Mouse (Mus musculus): Measurements from ENCODE around the gene Gpr89.

Gpr89 gene

DNA sequence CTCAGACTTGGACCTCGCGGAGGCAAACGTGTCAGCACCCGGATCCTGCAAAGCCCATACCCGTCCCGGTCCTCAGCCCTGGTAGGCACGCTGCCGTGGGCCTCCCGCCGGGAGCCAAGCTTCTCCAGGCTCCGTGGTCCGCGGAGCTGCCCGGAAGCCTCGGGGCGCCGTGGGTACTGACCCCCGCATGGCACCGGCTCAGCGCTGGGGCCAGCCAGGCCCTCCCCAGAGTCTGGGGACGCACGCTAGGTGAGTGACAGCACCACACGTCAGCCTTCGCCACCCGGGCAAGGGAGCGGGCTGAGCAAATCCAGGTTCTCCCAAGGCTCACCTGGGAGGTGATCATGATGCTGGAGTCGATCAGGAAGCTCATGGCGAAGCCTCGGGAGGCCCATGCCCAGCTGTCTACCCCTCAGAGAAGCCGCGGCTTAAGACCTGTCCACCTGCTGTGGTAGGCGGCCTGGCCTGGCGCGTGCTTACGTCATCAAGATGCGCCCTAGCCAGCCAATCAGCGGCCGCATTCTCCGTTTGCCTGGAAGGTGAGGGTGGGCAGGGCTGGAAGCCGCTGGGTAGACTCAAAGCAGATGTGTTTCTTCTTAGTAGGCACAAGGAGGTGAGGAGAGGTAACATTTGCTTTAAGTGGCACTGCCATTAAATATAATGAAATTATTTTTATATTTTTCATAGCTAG is at the start of gene Gpr89:
Gene Gpr89, minus strand, starts transcription at position 496 of the 691 bp plus-strand sequence.
- ChIA-PET POLR2A (interaction anchor here in 2 of 4 experiments (0.8 to 1.9 kb wide), 17 partner anchors 8 to 328 kb away, joined by 3 to 8 read pairs (median 3); partner anchors contain the start of genes Rbm8a (in 2 of the 2) and Gm16253 (in 1 of the 2)), CTCF (no interaction called here)

DNA sequence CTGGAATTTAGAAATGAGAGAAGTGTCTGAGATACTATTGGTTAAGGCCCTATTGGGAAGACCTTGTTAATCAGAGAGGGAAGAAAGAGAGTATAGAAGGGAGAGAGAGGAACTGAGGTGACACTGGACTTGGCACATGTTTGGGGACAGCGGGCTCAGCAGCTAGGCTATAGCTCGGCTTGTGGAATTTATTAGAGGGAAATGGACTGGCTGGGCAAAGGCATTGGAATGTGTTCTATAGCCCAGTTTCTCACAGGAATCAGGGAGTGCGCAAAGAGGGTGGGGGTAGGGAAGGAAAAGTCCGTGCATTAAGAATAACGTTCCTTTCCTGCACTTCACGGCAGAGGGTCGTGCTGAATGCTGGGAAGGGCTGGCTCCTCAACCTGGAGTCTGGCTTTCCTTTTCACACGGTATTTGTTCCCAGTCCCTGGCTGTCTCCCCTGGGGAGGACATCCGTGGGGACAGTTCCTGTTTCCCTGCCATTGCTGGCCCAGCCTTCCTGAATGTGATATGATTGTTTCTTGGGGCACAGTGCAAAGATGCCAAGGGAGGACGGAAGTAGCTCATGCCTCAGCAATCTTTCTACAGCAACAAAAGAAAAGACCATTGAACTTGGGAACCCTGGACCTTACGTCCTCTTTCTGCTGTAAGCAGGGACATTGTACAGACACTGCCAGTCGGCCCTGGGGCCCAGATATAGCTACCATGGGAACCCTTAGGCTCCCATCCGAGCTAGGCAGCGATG is 48.5 kb upstream of the Gpr89 start:
- ChIA-PET POLR2A (interaction anchor here in 1 of 4 experiments (1.4 kb wide), 1 partner anchor 10 kb away, joined by 5 read pairs; no protein-coding TSS in a partner anchor), CTCF (no interaction called here)

DNA sequence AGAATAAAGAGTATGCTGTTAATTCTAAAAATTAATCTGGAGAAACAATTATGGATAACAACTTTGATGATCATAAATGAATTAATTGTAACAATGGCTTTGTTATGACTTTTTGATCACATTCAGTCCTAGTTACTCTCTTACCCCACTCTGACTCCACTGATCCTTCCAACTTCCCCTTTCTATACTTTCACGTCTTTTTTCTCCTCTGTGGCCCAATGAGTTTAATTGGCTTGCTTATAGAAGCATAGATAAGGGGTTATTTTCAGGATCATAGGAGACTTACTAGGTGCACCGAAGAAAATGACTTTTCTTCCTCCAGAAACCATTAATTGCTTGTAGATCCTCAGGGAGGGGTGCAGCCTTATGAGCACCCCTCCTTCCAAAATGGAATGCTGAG is 37.6 kb upstream of the Gpr89 start:
- CTCF ChIA-PET, result no interaction called here
- POLR2A ChIA-PET, result no interaction called here

DNA sequence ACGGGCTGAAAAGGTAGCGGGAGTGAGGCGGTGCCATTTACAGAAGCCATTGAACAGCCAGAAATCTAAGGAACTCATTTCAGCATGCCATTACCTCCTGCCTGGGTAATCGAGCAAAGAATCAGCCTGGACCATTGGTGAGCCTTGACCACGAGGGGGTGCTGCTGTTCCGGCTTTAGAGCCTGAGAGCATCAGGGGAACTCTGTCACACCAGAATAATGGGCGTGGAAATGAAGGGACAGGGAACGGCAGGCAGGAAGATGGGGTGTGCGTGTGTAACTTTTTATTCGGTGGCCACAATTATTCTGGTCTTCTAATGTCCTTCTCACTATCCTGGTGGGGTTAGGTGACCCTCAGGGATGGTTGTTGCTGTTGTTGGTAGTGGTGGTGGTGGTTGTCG is 33.6 kb upstream of the Gpr89 start:
- CTCF ChIA-PET, result interaction anchor here in 1 of 4 experiments (0.6 to 1.1 kb wide), 2 partner anchors 454 kb away, joined by 3 read pairs; no protein-coding TSS in a partner anchor
- POLR2A ChIA-PET, result no interaction called here

DNA sequence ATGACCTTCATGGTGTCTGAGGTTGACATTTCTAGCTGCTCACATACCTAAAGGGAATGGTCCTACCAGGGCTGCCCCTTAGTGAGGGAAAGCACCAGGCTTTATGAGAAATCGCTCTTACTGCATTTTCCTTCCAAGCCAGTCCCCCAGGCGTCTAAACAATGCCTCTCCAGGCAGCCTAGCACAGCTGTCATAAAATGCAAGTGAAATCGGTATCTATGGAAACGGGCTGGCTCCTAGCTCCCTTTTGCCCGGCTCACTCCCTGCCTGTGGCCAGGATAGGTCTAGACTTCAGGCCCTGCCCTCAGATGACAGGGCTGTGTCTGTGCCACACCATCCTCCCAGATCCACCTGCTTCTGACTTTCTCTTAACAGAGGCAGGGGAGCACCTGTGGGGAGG is 32.5 kb upstream of the Gpr89 start:
- ChIA-PET POLR2A (interaction anchor here in 1 of 4 experiments (0.6 to 1.5 kb wide), 2 partner anchors 12 to 185 kb away, joined by 3 to 4 read pairs; partner anchors contain the start of gene Gja8), CTCF (interaction anchor here (0.5 to 2.3 kb wide), 14 partner anchors 91 to 1636 kb away, joined by 3 to 14 read pairs (median 3); no protein-coding TSS in a partner anchor)

DNA sequence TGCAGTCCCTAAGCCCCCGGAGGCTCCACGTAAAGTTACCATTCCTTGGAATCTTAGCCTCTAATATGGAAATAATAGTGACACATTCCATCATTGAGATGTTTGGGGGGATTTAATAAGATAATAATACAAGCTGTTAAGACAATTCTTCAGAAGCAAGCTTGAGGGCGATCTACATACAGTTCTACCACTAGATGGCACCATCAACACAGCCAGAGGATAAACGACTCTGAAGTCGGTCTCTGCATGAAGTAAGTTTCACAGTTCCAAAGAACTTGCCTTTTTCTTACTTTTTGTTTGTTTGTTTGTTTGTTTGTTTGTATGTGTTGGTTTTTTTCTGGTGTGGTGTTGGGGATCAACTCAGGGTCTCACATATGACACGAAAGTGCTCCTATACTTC is 31.1 kb upstream of the Gpr89 start:
- POLR2A ChIA-PET, result interaction anchor here in 2 of 4 experiments (0.5 to 1.5 kb wide), 3 partner anchors 10 to 1106 kb away, joined by 3 to 4 read pairs (median 3); partner anchors contain the start of gene Gja8 (in 1 of the 2)
- CTCF ChIA-PET, result interaction anchor here (0.6 to 2.3 kb wide), 60 partner anchors 8 to 778 kb away, joined by 3 to 12 read pairs (median 4); partner anchors contain the start of genes Bcl9 (in 1 of the 4), Polr3c (in 1 of the 4) and Rnf115 (in 1 of the 4)

DNA sequence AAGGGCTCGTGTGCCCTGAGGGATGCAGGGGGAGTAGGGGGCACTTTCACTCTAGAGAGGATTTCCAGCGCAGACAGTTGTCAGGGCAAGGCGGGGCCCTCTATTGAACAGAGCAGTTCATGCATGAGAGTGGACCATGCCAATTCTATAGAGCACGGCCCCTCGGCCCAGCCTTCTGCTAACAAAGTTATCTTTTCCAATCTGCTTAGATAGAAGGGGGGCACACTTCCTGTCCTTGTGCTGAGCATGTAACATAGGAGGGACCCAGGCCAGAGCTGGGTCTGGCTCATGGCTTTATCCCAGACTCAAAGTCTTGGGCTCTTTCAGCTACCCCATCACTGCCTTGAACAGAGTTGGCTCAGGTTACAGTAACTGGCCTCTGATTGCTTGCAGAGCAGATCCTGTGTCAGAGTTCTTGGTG is 26.1 kb upstream of the Gpr89 start:
- ChIA-PET CTCF (interaction anchor here in 1 of 4 experiments (0.6 kb wide), 1 partner anchor 260 kb away, joined by 5 read pairs; no protein-coding TSS in a partner anchor), POLR2A (interaction anchor here in 1 of 4 experiments (1.0 kb wide), 1 partner anchor 229 kb away, joined by 3 read pairs; no protein-coding TSS in a partner anchor)

DNA sequence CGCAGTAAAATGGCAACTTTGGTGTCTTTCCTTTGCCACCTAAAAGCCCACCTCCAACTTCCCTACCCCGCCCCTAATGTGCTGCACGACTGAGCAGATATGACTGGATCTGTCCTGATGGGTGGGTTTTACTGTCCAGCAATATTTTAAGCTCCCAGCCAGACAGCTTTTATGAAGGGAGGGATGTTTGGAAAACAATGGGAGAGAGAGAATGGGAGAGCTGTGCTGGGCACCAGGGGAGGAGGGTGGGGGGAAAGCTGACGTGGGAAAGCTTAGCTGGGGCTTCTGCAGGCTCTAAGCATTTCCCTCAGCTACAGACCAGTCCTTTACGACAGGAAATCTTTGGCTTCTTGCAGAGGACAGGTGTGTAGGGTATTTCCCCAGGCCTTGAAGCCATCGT is 20.8 kb upstream of the Gpr89 start, which contains the start of gene Gja8:
Gene Gja8, minus strand, starts transcription at position 101 of the 400 bp plus-strand sequence.
- ChIA-PET CTCF (interaction anchor here in 1 of 4 experiments (0.6 kb wide), 1 partner anchor 848 kb away, joined by 3 read pairs; no protein-coding TSS in a partner anchor), POLR2A (interaction anchor here in 1 of 4 experiments (0.9 kb wide), 1 partner anchor 11 kb away, joined by 4 read pairs; no protein-coding TSS in a partner anchor)

DNA sequence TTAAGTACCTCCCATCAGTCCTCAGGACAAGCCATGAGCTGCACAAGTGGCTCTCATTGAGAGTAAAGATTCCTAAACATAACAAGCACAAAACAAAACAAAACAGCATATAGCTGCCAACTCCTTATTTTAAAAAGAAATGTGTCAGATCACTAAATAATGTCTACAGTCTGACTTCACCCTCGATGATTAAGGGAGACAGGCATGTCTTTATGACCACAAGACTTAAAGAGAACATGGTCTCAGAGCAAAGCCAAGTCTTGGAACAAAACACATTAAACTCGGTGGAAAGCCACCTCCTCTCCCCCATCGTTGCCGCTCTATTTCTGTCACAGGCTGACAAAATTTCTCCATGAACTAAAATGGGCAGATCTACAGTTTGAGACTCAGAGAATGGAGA is 19.5 kb upstream of the Gpr89 start:
- CTCF ChIA-PET, result interaction anchor here in 1 of 4 experiments (0.6 to 1.0 kb wide), 2 partner anchors 11 to 470 kb away, joined by 3 to 9 read pairs; no protein-coding TSS in a partner anchor
- POLR2A ChIA-PET, result interaction anchor here in 1 of 4 experiments (1.0 kb wide), 1 partner anchor 20 kb away, joined by 3 read pairs; the partner anchor contains the start of gene Gpr89

DNA sequence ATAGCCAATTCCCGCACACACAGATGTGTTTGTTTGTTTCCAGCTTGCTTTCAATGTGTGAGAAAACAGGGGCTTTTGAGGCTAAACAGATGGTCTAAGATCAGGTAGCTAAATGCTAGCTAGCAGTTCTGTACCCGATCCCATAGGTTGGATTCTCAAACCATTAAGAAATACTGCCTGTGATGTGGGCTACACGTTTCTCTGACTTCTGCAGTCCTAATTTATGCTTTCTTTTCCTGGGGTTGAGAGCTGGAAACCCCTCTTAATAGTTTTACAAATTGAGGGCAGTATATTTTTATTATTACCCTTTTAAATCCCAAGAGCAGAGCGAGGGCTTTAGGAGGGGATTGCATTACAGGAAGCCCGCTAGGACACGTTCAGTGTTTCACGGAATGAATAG is 15.8 kb upstream of the Gpr89 start:
- POLR2A ChIA-PET, result interaction anchor here in 1 of 4 experiments (1.1 kb wide), 1 partner anchor 107 kb away, joined by 3 read pairs; no protein-coding TSS in a partner anchor
- CTCF ChIA-PET, result interaction anchor here in 1 of 4 experiments (0.9 kb wide), 1 partner anchor 108 kb away, joined by 3 read pairs; no protein-coding TSS in a partner anchor

DNA sequence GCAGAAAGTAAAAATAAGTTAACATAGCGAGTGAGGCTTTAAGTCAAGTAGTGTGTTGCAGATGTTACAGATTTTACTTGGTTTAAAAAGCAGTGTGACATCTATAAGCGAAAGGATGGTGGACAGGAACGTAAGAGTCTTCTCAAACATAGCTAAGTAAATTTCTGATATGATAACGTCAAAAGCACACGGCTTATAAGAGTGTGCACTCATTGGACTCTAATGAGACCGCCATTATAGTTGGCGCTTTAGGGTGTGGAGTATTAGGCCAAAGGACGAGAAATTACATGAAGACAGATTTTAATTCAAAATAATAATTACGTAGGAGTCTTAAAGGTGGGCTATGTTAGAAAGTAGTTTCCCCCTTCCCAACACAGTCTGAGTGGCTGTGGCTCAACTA is 446 bp upstream of the Gpr89 start:
- POLR2A ChIA-PET, result interaction anchor here in 3 of 4 experiments (0.8 to 1.9 kb wide), 15 partner anchors 8 to 276 kb away, joined by 3 to 8 read pairs (median 4); partner anchors contain the start of gene Rbm8a (in 2 of the 3)
- CTCF ChIA-PET, result no interaction called here

DNA sequence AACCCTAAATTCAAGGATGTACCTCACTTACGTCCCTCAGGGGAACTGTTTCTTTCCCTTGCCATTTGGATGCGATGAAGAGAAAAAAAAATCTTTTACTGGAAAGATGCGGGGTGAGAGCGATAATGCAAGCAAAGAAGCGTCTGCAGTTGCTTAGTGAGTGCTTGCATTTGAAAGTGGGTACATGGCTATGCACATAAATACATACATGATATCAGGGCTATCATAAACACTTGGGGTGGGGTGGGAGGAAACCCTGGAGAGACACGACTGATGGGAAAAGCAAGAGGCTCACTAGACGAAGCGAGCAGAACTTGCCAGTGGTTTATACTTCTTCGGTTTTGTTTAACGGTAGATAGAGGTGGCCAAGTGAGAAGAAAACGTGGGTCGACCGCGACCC is 753 bp downstream of the Gpr89 start, which contains the start of gene Gja5:
Gene Gja5, plus strand, starts transcription at position 301 of the 400 bp plus-strand sequence.
- CTCF ChIA-PET, result no interaction called here
- POLR2A ChIA-PET, result interaction anchor here in 2 of 4 experiments (0.9 to 1.9 kb wide), 12 partner anchors 8 to 327 kb away, joined by 3 to 8 read pairs (median 3); partner anchors contain the start of genes Gm16253 (in 1 of the 2) and Rbm8a (in 1 of the 2)

DNA sequence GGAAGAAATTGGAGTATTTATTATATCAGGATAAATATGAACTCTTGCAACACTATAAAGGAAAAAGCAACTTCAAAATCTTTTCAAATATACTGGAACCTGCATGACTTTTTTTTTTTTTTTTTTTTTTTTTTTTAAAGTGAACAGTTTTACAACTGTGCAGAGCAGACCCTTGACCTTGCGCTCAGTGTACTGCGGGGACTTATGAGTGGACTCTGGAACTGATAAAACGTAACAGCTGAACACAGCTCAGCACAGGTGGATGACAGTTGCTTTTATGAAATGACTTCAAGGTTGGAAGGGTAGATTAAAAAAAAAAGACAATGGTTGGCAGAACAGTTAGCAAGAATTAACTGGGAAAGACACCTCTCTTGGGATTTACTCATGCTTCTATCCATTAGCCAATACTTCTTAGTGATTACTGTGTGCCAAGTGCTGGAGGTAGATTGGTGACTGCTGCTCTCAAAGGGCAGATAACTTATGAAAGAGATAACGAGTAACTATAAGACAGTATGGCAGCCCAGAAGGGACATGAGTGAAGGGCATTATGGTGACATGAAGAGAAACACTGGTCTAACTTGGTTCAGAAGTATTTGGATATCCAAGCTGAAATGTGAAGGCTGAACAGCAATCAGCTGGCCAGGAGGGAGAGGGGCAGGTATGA is 2.7 kb downstream of the Gpr89 start:
- POLR2A ChIA-PET, result interaction anchor here in 1 of 4 experiments (0.7 kb wide), 1 partner anchor 173 kb away, joined by 4 read pairs; no protein-coding TSS in a partner anchor

DNA sequence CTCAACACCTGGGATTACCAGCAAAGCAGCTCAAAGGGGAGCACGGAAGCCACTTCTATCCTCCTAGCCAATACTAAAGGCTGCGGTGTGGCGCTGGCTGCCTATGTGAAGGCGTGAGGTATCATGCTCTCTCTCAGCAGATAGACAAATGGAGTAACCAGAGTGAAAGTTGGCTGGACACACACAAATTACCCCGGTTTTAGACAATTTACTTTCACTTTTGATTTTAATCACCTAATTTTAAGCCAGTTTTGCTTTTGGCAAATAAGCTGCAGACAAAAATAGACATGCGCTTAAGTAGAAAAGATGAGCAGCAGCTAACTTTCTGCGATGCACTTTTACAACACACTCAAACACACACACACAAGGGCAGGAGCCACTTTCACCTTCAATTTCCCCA is 21.5 kb downstream of the Gpr89 start:
- CTCF ChIA-PET, result interaction anchor here in 1 of 4 experiments (1.0 kb wide), 1 partner anchor 13 kb away, joined by 3 read pairs; no protein-coding TSS in a partner anchor
- POLR2A ChIA-PET, result interaction anchor here in 2 of 4 experiments (1.1 to 1.7 kb wide), 2 partner anchors 9 to 13 kb away, joined by 4 read pairs; no protein-coding TSS in a partner anchor

More for the DNA sequence above, 2.7 kb downstream of the Gpr89 start:
- CTCF ChIA-PET, result interaction anchor here in 1 of 4 experiments (0.6 to 0.7 kb wide), 2 partner anchors 26 to 170 kb away, joined by 3 to 4 read pairs; no protein-coding TSS in a partner anchor

DNA sequence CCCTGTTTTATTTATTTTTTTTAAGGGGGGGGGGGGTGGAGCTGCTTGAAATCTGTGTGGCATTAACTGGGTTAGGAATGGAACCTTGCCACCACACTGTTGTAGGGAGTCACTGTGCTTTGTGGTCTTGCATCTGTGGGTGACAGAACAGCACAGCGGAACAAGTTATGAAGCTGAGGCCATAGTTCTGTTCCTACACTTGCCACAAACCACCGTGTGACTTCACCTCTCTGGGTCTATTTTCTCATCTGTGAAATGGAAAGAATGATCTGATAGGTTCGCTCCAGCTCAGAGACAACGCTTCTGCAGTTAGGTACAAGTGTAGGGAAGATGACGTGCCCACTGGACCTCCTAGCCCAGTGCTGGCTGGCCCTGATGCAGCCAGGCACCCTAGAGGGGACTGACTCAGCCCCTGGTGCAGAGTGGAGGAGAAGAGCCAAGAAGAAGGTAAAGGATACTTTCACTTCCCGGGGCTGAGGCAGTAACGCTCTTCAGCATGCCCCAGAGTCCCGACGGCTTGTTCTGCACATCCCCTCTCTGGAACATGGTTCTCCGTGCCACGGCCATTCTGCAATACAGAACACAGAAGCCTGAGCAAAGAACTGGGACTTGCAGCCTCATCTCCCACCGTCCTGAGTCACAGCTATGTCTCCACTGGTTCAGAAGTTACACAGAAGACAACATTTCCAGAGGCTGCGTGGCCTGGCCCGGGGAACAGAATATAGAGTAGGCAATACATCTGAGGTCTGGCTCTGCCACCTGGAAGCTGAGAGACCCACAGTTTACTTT is 22.9 kb downstream of the Gpr89 start:
- POLR2A ChIA-PET, result interaction anchor here in 3 of 4 experiments (0.6 to 1.9 kb wide), 5 partner anchors 10 to 376 kb away, joined by 3 to 6 read pairs (median 4); no protein-coding TSS in a partner anchor
- CTCF ChIA-PET, result interaction anchor here in 2 of 4 experiments (0.6 kb wide), 2 partner anchors 93 to 135 kb away, joined by 3 to 4 read pairs; no protein-coding TSS in a partner anchor

DNA sequence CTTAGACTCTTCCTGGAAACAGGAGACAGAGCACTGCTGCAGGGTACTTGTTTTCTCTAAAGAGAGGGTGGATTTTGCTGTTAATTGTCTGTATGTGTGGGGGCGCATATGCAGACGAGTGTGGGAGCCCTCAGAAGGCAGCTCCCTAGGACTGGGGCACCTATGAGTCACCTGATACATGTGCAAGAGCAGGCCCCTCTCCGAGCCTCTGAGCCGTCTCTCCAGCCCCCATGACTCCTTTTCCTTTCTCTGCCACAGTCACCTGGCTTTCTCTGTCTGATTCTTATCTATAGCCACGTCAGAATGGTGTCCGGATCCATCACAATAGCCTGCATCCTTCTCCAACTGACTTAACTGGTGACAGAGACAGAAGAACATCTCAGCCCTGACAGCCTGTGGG is 23.6 kb downstream of the Gpr89 start:
- ChIA-PET CTCF (interaction anchor here in 2 of 4 experiments (0.6 kb wide), 2 partner anchors 93 to 134 kb away, joined by 3 to 4 read pairs; no protein-coding TSS in a partner anchor), POLR2A (interaction anchor here in 3 of 4 experiments (0.6 to 1.9 kb wide), 6 partner anchors 10 to 377 kb away, joined by 3 to 6 read pairs (median 4); no protein-coding TSS in a partner anchor)

DNA sequence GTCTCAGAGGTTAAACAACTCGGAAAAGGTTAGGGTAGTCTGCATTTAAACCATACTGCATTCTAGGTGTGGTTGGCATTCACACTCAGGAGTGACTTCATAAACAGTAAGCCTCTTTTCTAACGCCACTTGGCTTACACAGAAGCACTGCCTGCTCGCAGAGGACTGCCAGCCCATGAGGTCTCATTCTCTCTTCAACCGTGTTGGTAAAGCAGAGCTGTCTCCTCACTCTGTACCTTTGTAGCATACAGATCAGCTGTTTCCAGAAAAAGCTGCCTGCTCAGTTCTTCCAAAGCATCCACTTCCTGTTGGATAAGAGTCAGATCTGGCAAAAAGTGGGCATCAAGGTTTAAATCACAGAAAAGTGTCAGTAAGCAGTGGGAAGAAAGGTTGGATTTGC is 24.8 kb downstream of the Gpr89 start:
- ChIA-PET CTCF (no interaction called here), POLR2A (interaction anchor here in 1 of 4 experiments (0.5 to 1.2 kb wide), 2 partner anchors 12 to 145 kb away, joined by 3 to 4 read pairs; no protein-coding TSS in a partner anchor)
